Mouse (Mus musculus) MEL (cell line): ENCODE results near the gene Grsf1. TPM values are rescaled to one million over a fixed set of nuclear protein-coding genes. Genes with fewer than 3 reads are reported as not detected.

ENCODE experiments used
- DNase-seq: peaks from one replicate; pipeline ENCODE4 v3.0.0; 2011; ENCODE audit warnings: low read depth, low spot score
- H3K27ac ChIP-seq: 2 replicates; pipeline ENCODE4 v1.5.1; 2012; ENCODE audit warnings: low read depth, mild to moderate bottlenecking, control low read depth, low read length, moderate library complexity; ENCODE audit not compliant: control insufficient read depth
- H3K27me3 ChIP-seq, 2 experiments: fragments of 150-350 bp in 1 of 2; sonication (generic) in 1 of 2; 2 replicates each; pipeline ENCODE4 v1.6.1; 2012; ENCODE audit warnings: low read length in 2 of 2, mild to moderate bottlenecking in 2 of 2, improper control_type of control experiment in 1 of 2, moderate library complexity in 1 of 2; ENCODE audit not compliant: insufficient read depth in 2 of 2, control insufficient read depth in 1 of 2
- H3K36me3 ChIP-seq, 2 experiments: 2 replicates each; pipeline ENCODE4 v1.6.1; 2012 to 2014; ENCODE audit warnings: low read length in 2 of 2, improper control_type of control experiment in 1 of 2, inconsistent platforms in 1 of 2, mild to moderate bottlenecking in 1 of 2; ENCODE audit not compliant: insufficient read depth in 2 of 2, control insufficient read depth in 1 of 2
- H3K4me1 ChIP-seq, 2 experiments: fragments of 150-350 bp in 1 of 2; sonication (generic) in 1 of 2; 2 replicates each; pipeline ENCODE4 v1.6.1; 2012; ENCODE audit warnings: low read length in 2 of 2, improper control_type of control experiment in 1 of 2, mild to moderate bottlenecking in 1 of 2; ENCODE audit not compliant: insufficient read depth in 2 of 2, control insufficient read depth in 1 of 2
- H3K4me3 ChIP-seq, 2 experiments: fragments of 150-350 bp in 1 of 2; sonication (generic) in 1 of 2; 2 replicates each; pipeline ENCODE4 v1.5.1; 2012; ENCODE audit warnings: low read depth in 2 of 2, low read length in 2 of 2, mild to moderate bottlenecking in 2 of 2, moderate library complexity in 2 of 2, control low read depth in 1 of 2, improper control_type of control experiment in 1 of 2; ENCODE audit not compliant: control insufficient read depth in 1 of 2, insufficient read depth in 1 of 2
- H3K79me2 ChIP-seq: 2 replicates; pipeline ENCODE4 v1.6.1; 2012; ENCODE audit warnings: mild to moderate bottlenecking, low read length, moderate library complexity; ENCODE audit not compliant: control insufficient read depth, poor library complexity, insufficient read depth
- H3K9ac ChIP-seq: 2 replicates; pipeline ENCODE4 v1.6.1; 2012; ENCODE audit warnings: low read depth, mild to moderate bottlenecking, control low read depth, low read length, moderate library complexity; ENCODE audit not compliant: control insufficient read depth, poor library complexity, severe bottlenecking
- H3K9me3 ChIP-seq: fragments of 150-350 bp; sonication (generic); replicated peaks from 2 replicates; pipeline ENCODE4 v1.6.1; 2012; ENCODE audit warnings: mild to moderate bottlenecking, low read length, improper control_type of control experiment, moderate library complexity; ENCODE audit not compliant: insufficient read depth
- CHD2 ChIP-seq: IDR thresholded peaks from 2 replicates; pipeline ENCODE4 v1.6.1; 2011; ENCODE audit warnings: low read length, improper control_type of control experiment
- CTCF ChIP-seq, 3 experiments: IDR thresholded peaks in 2 of 3; conservative IDR thresholded peaks in 1 of 3; 2 replicates each; pipeline ENCODE4 v1.5.1; 2011 to 2012; ENCODE audit warnings: low read length in 3 of 3, low read depth in 2 of 3, mild to moderate bottlenecking in 2 of 3, improper control_type of control experiment in 1 of 3, inconsistent platforms in 1 of 3, mixed read lengths in 1 of 3, moderate library complexity in 1 of 3; ENCODE audit not compliant: control insufficient read depth in 1 of 3, insufficient read depth in 1 of 3, poor library complexity in 1 of 3, severe bottlenecking in 1 of 3
- ELF1 ChIP-seq: IDR thresholded peaks from 2 replicates; pipeline ENCODE4 v1.6.1; 2014; ENCODE audit warnings: low read depth, mild to moderate bottlenecking, inconsistent platforms, low read length, improper control_type of control experiment, moderate library complexity
- EP300 ChIP-seq, 2 experiments: IDR thresholded peaks; 2 replicates each; pipeline ENCODE4 v1.6.1; 2011; ENCODE audit warnings: improper control_type of control experiment in 2 of 2, low read length in 2 of 2, low read depth in 1 of 2, mild to moderate bottlenecking in 1 of 2
- ETS1 ChIP-seq: IDR thresholded peaks from 2 replicates; pipeline ENCODE4 v1.6.1; 2012; ENCODE audit warnings: low read depth, mild to moderate bottlenecking, inconsistent platforms, low read length, improper control_type of control experiment, moderate library complexity
- JUND ChIP-seq: IDR thresholded peaks from 2 replicates; pipeline ENCODE4 v1.6.1; 2011; ENCODE audit warnings: low read depth, mild to moderate bottlenecking, improper control_type of control experiment, low read length
- MAZ ChIP-seq: IDR thresholded peaks from 2 replicates; pipeline ENCODE4 v1.6.1; 2012; ENCODE audit warnings: low read depth, mild to moderate bottlenecking, inconsistent platforms, low read length, improper control_type of control experiment
- MYC ChIP-seq: IDR thresholded peaks from 2 replicates; pipeline ENCODE4 v1.6.1; 2011; ENCODE audit warnings: low read depth, mild to moderate bottlenecking, low read length, improper control_type of control experiment, moderate library complexity
- NELFE ChIP-seq: IDR thresholded peaks from 2 replicates; pipeline ENCODE4 v1.6.1; 2011; ENCODE audit warnings: low read depth, low read length, improper control_type of control experiment
- POLR2A ChIP-seq, 2 experiments: IDR thresholded peaks; 2 replicates each; pipeline ENCODE4 v1.6.1; 2011 to 2012; ENCODE audit warnings: low read length in 2 of 2, mild to moderate bottlenecking in 2 of 2, control low read depth in 1 of 2, improper control_type of control experiment in 1 of 2, low read depth in 1 of 2, moderate library complexity in 1 of 2; ENCODE audit not compliant: control insufficient read depth in 1 of 2, insufficient read depth in 1 of 2, poor library complexity in 1 of 2
- POLR2AphosphoS2 ChIP-seq: IDR thresholded peaks from 2 replicates; pipeline ENCODE4 v1.6.1; 2011; ENCODE audit warnings: low read length, improper control_type of control experiment
- RAD21 ChIP-seq: IDR thresholded peaks from 2 replicates; pipeline ENCODE4 v1.6.1; 2011; ENCODE audit warnings: mild to moderate bottlenecking, low read depth, low read length, improper control_type of control experiment
- SIN3A ChIP-seq: IDR thresholded peaks from 2 replicates; pipeline ENCODE4 v1.6.1; 2012; ENCODE audit warnings: low read length, improper control_type of control experiment, inconsistent platforms
- TBP ChIP-seq: IDR thresholded peaks from 2 replicates; pipeline ENCODE4 v1.8.0; 2011; ENCODE audit warnings: low read depth, low read length, improper control_type of control experiment
- TCF12 ChIP-seq: IDR thresholded peaks from 2 replicates; pipeline ENCODE4 v1.6.1; 2014; ENCODE audit warnings: low read depth, mild to moderate bottlenecking, inconsistent platforms, low read length, improper control_type of control experiment, moderate library complexity
- USF2 ChIP-seq, 2 experiments: IDR thresholded peaks; 2 replicates each; pipeline ENCODE4 v1.6.1; 2011 to 2012; ENCODE audit warnings: improper control_type of control experiment in 2 of 2, low read length in 2 of 2, borderline replicate concordance in 1 of 2, inconsistent platforms in 1 of 2, low read depth in 1 of 2, mild to moderate bottlenecking in 1 of 2; ENCODE audit not compliant: insufficient read depth in 1 of 2
- ZC3H11A ChIP-seq: IDR thresholded peaks from 2 replicates; pipeline ENCODE4 v1.6.1; 2012; ENCODE audit warnings: low read depth, mild to moderate bottlenecking, inconsistent platforms, low read length, improper control_type of control experiment
- ZKSCAN1 ChIP-seq: IDR thresholded peaks from 2 replicates; pipeline ENCODE4 v1.6.1; 2012; ENCODE audit warnings: low read depth, mild to moderate bottlenecking, inconsistent platforms, low read length, improper control_type of control experiment, moderate library complexity
- polyA plus RNA-seq, 2 experiments: library from polyadenylated mRNA; stranded (reverse) in 1 of 2; unstranded in 1 of 2; fragments of >175 nt in 1 of 2; fragments of >200 nt in 1 of 2; gene quantifications; 2 replicates each; pipeline versions ENCODE4 v1.2.1 to v1.2.4; 2012; ENCODE audit warnings: low replicate concordance in 2 of 2, low read depth in 1 of 2; ENCODE audit not compliant: insufficient read length in 2 of 2, insufficient read depth in 1 of 2, missing spikeins in 1 of 2
- total RNA-seq: library from RNA; depleted of rRNA; stranded (reverse); fragments of 300-350 nt; gene quantifications from 2 replicates; pipeline ENCODE4 v1.2.3, GENCODE M21; 2012

Gene Grsf1
- total and polyA plus RNA-seq, 3 experiments: 49.4 to 62.8 TPM; not detected in 1

DNA sequence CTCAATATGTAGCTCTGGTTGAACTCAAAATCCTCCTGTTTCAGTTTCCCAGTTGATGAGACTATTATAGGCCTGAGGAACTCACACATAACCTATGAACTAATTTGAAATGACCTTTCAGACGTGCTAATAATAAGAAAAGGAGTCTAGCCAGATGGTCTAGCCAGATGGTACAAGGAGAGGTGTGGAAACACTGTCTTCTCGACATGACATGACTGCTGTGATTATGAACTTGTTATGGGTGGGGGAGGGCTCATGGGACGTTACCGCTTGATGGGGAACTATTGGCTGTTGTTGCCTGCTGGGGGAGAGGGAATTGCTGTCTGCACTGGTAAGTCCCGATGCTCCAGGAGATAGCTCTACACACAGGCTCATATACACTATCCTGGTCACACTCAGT is 21.3 kb upstream of the Grsf1 start:
- TF ChIP-seq EP300 (IDR thresholded peaks at IDR 0.05; ENCODE audit: low read depth in 1 of 2, low read length in 2 of 2) (no peak), CHD2 (no peak), JUND (no peak), NELFE (no peak), POLR2AphosphoS2 (no peak), USF2 (IDR thresholded peaks at IDR 0.05; ENCODE audit: borderline replicate concordance in 1 of 2, insufficient read depth in 1 of 2, low read depth in 1 of 2, low read length in 2 of 2) (no peak), SIN3A (no peak), ETS1 (no peak), TCF12 (no peak), MAZ (no peak), TBP (no peak), ELF1 (no peak), ZKSCAN1 (no peak), POLR2A (IDR thresholded peaks at IDR 0.05; ENCODE audit: control insufficient read depth in 1 of 2, insufficient read depth in 1 of 2, low read depth in 1 of 2, low read length in 2 of 2, poor library complexity in 1 of 2) (no peak)
- TF ChIP-seq, all 39 proteins: peak for 0

DNA sequence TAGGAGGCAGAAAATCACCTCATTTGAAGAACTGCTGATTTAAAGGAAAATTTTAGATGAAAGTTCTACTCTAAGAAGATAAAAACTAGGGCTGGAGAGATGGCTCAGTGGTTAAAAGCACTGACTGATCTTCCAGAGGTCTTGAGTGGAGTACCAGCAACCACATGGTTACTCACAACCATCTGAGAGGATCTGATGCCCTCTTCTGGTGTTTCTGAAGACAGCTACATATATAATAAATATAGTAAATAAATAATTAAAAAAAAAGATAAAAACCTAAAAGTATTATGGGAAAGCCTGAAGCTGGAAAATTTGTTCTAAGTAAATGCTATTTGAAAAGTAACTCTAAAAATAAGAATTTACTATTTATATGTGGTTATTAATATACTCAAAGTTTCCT is 17.1 kb upstream of the Grsf1 start:
- Histone ChIP-seq H3K27me3 (no peaks in the 10 kb centered on the region), H3K4me1 (peaks cover 0 to 3% of the 10 kb centered on the region in 2 experiments; a peak in 2 of 4 replicates), H3K36me3 (peaks cover 0 to under 1% of the 10 kb centered on the region in 2 experiments; a peak in 1 of 4 replicates), H3K9ac (no peak overlapping the region), H3K9me3 (no peaks in the 10 kb centered on the region), H3K79me2 (no peaks in the 10 kb centered on the region), H3K27ac (no peak overlapping the region), H3K4me3 (no peak overlapping the region)
- peak; percentile 39 for DNase-seq
- no peak for TF ChIP-seq NELFE
- TF ChIP-seq ZC3H11A: 0 out of 2 replicates have a peak, but pooled peaks have one; percentile 7
- TF ChIP-seq CTCF (IDR thresholded peaks at IDR 0.05 in 2 of 3, conservative IDR thresholded peaks at IDR 0.05 in 1 of 3; ENCODE audit: control insufficient read depth in 1 of 3, insufficient read depth in 1 of 3, low read depth in 2 of 3, low read length in 3 of 3, poor library complexity in 1 of 3, severe bottlenecking in 1 of 3): peak in 1 of 3 experiments; percentile 25; a peak in 1 of 6 replicates
- peak; percentile 63; the same call in 1 of the 2 replicates for TF ChIP-seq MYC
- peak; percentile 36 for TF ChIP-seq RAD21

More for the DNA sequence above, 21.3 kb upstream of the Grsf1 start:
- H3K4me1 ChIP-seq: no peaks in the 10 kb centered on the region
- no peak for DNase-seq
- H3K9ac ChIP-seq: no peak overlapping the region
- H3K27ac ChIP-seq: no peak overlapping the region
- no peaks in the 10 kb centered on the region for H3K27me3 ChIP-seq
- H3K9me3 ChIP-seq: no peaks in the 10 kb centered on the region
- no peaks in the 10 kb centered on the region for H3K36me3 ChIP-seq
- no peak overlapping the region for H3K4me3 ChIP-seq
- no peaks in the 10 kb centered on the region for H3K79me2 ChIP-seq
